Mouse (Mus musculus): ENCODE results near the gene Rps19bp1. TPM values are rescaled to one million over a fixed set of nuclear protein-coding genes. Genes with fewer than 3 reads are reported as not detected.

Gene Rps19bp1
- total RNA-seq (2014; rRNA removed) (8.3 and 12.3 TPM in 2 replicates), polyA plus RNA-seq (2012; rRNA removed) (17.0 and 19.1 TPM in 2 replicates)

- Histone ChIP-seq H3K36me3 (ENCODE audit: control insufficient read depth, insufficient read depth, low read length) (no peaks in the 10 kb centered on the region), H3K9ac (ENCODE audit: low read depth, low read length) (peak within 1 kb of the TSS; percentile 73), H3K79me2 (ENCODE audit: control insufficient read depth, insufficient read depth, low read length) (peaks cover 13% of the 10 kb centered on the region; the same call in 1 of the 2 replicates), H3K4me1 (ENCODE audit: control insufficient read depth, insufficient read depth, low read length) (peaks cover 6% of the 10 kb centered on the region), H3K27ac (replicated peaks; ENCODE audit: insufficient read depth, low read depth, low read length) (peak within 1 kb of the TSS; percentile 56), H3K4me3 (ENCODE audit: insufficient read depth, low read depth, low read length) (peak within 1 kb of the TSS; percentile 76), H3K27me3 (ENCODE audit: control insufficient read depth, insufficient read depth, low read length) (no peaks in the 10 kb centered on the region)
- DNase-seq (ENCODE audit: extremely low read depth, low read depth, low spot score): peak; percentile 87
- TF ChIP-seq CTCF (IDR thresholded peaks at IDR 0.05; ENCODE audit: low read depth, low read length): no peak
- TF ChIP-seq POLR2A (IDR thresholded peaks at IDR 0.05; ENCODE audit: extremely low read depth, insufficient read depth, low read length): peak; percentile 64; the same call in 1 of the 2 replicates
- WGBS: under 1% methylated on average over 66 of the region's 66 CpGs
Measured at GRCm38 (mm10) chr15:80263610-80264575, at the start of gene Rps19bp1. Gene Rps19bp1, minus strand, starts transcription at chr15:80264315.

GRCm38 (mm10) chr15:80306146-80306545 lies 42.0 kb upstream of the Rps19bp1 start:
- no peak for DNase-seq (ENCODE audit: extremely low read depth, low read depth, low spot score)
- 72% methylated on average over 8 of the region's 8 CpGs for WGBS
- Histone ChIP-seq H3K9ac (ENCODE audit: low read depth, low read length) (no peak overlapping the region), H3K79me2 (ENCODE audit: control insufficient read depth, insufficient read depth, low read length) (no peaks in the 10 kb centered on the region), H3K4me3 (ENCODE audit: insufficient read depth, low read depth, low read length) (no peak overlapping the region), H3K36me3 (ENCODE audit: control insufficient read depth, insufficient read depth, low read length) (no peaks in the 10 kb centered on the region), H3K4me1 (ENCODE audit: control insufficient read depth, insufficient read depth, low read length) (no peaks in the 10 kb centered on the region), H3K27me3 (ENCODE audit: control insufficient read depth, insufficient read depth, low read length) (no peaks in the 10 kb centered on the region), H3K27ac (replicated peaks; ENCODE audit: insufficient read depth, low read depth, low read length) (no peak overlapping the region)
- TF ChIP-seq POLR2A (IDR thresholded peaks at IDR 0.05; ENCODE audit: extremely low read depth, insufficient read depth, low read length) (no peak), CTCF (IDR thresholded peaks at IDR 0.05; ENCODE audit: low read depth, low read length) (no peak)

GRCm38 (mm10) chr15:80304188-80304587 lies 40.1 kb upstream of the Rps19bp1 start:
- no peak overlapping the region for H3K4me3 ChIP-seq (ENCODE audit: insufficient read depth, low read depth, low read length)
- 86% methylated on average over 12 of the region's 12 CpGs for WGBS
- H3K36me3 ChIP-seq (ENCODE audit: control insufficient read depth, insufficient read depth, low read length): no peaks in the 10 kb centered on the region
- no peaks in the 10 kb centered on the region for H3K4me1 ChIP-seq (ENCODE audit: control insufficient read depth, insufficient read depth, low read length)
- DNase-seq (ENCODE audit: extremely low read depth, low read depth, low spot score): no peak
- no peak overlapping the region for H3K9ac ChIP-seq (ENCODE audit: low read depth, low read length)
- no peaks in the 10 kb centered on the region for H3K27me3 ChIP-seq (ENCODE audit: control insufficient read depth, insufficient read depth, low read length)
- TF ChIP-seq POLR2A (IDR thresholded peaks at IDR 0.05; ENCODE audit: extremely low read depth, insufficient read depth, low read length): no peak
- no peak for TF ChIP-seq CTCF (IDR thresholded peaks at IDR 0.05; ENCODE audit: low read depth, low read length)
- no peaks in the 10 kb centered on the region for H3K79me2 ChIP-seq (ENCODE audit: control insufficient read depth, insufficient read depth, low read length)
- no peak overlapping the region for H3K27ac ChIP-seq (replicated peaks; ENCODE audit: insufficient read depth, low read depth, low read length)

GRCm38 (mm10) chr15:80303779-80304178 lies 39.7 kb upstream of the Rps19bp1 start:
- no peak overlapping the region for H3K4me3 ChIP-seq (ENCODE audit: insufficient read depth, low read depth, low read length)
- H3K27me3 ChIP-seq (ENCODE audit: control insufficient read depth, insufficient read depth, low read length): no peaks in the 10 kb centered on the region
- 77% methylated on average over 14 of the region's 14 CpGs for WGBS
- no peaks in the 10 kb centered on the region for H3K36me3 ChIP-seq (ENCODE audit: control insufficient read depth, insufficient read depth, low read length)
- H3K27ac ChIP-seq (replicated peaks; ENCODE audit: insufficient read depth, low read depth, low read length): no peak overlapping the region
- H3K79me2 ChIP-seq (ENCODE audit: control insufficient read depth, insufficient read depth, low read length): no peaks in the 10 kb centered on the region
- DNase-seq (ENCODE audit: extremely low read depth, low read depth, low spot score): no peak
- no peak for TF ChIP-seq POLR2A (IDR thresholded peaks at IDR 0.05; ENCODE audit: extremely low read depth, insufficient read depth, low read length)
- TF ChIP-seq CTCF (IDR thresholded peaks at IDR 0.05; ENCODE audit: low read depth, low read length): no peak
- H3K4me1 ChIP-seq (ENCODE audit: control insufficient read depth, insufficient read depth, low read length): no peaks in the 10 kb centered on the region
- no peak overlapping the region for H3K9ac ChIP-seq (ENCODE audit: low read depth, low read length)

GRCm38 (mm10) chr15:80297146-80297545 lies 33.0 kb upstream of the Rps19bp1 start:
- Histone ChIP-seq H3K79me2 (ENCODE audit: control insufficient read depth, insufficient read depth, low read length) (no peaks in the 10 kb centered on the region), H3K27ac (replicated peaks; ENCODE audit: insufficient read depth, low read depth, low read length) (no peak overlapping the region), H3K27me3 (ENCODE audit: control insufficient read depth, insufficient read depth, low read length) (no peaks in the 10 kb centered on the region), H3K36me3 (ENCODE audit: control insufficient read depth, insufficient read depth, low read length) (no peaks in the 10 kb centered on the region), H3K4me3 (ENCODE audit: insufficient read depth, low read depth, low read length) (no peak overlapping the region), H3K4me1 (ENCODE audit: control insufficient read depth, insufficient read depth, low read length) (no peaks in the 10 kb centered on the region), H3K9ac (ENCODE audit: low read depth, low read length) (no peak overlapping the region)
- no peak for DNase-seq (ENCODE audit: extremely low read depth, low read depth, low spot score)
- 100% methylated on average over 1 of the region's 1 CpGs for WGBS
- TF ChIP-seq POLR2A (IDR thresholded peaks at IDR 0.05; ENCODE audit: extremely low read depth, insufficient read depth, low read length) (no peak), CTCF (IDR thresholded peaks at IDR 0.05; ENCODE audit: low read depth, low read length) (no peak)

Measured in liver, adult 2 months (tissue).